ENCODE assay signal across 25 mouse cellular contexts in genomic region chr10:77187427-77187826, GRCm38 (mm10). TPM values are rescaled to one million over a fixed set of nuclear protein-coding genes. Genes with fewer than 3 reads are reported as not detected.
A peak's percentile ranks its signal among the peaks of the same experiment; 100 is the strongest.
DNase-seq lines count a peak whose midpoint lies in the region; ATAC-seq and TF ChIP-seq lines count a peak whose summit lies in the region.
"Had no signal": no experiment of that assay in that cellular context is flagged by ENCODE, and none has a peak within 500 bp of the region (broad histone marks: within the 10 kb centered on the region; RNA-seq: fewer than 3 reads in every experiment).

No protein-coding gene starts in this region.

- ATAC-seq in heart, embryonic 14.5 days (ENCODE audit: insufficient number of reproducible peaks, insufficient read depth, low FRiP score, low read depth) = peak; percentile 73
- no peak for ATAC-seq in liver, embryonic 12.5 days
- no peak for ATAC-seq in liver, postnatal 0 days
- ATAC-seq in megakaryocyte progenitor cell, adult 5-6 weeks (replicated peaks; ENCODE audit: poor library complexity) = 0 out of 2 replicates have a peak, but pooled peaks have one; percentile 14
- no peak for ATAC-seq in forebrain, embryonic 11.5 days (replicated peaks; ENCODE audit: low FRiP score)
- ATAC-seq: activated CD4-positive, CD25-positive, alpha-beta regulatory T cell, adult 4 months; CD4-positive, CD25-positive, alpha-beta regulatory T cell, adult 4 months; forebrain, postnatal 0 days; hindbrain, postnatal 0 days; Patski had no signal

- H3K27ac ChIP-seq in heart, embryonic 10.5 days = peak overlapping the region; percentile 77
- peak overlapping the region; percentile 76 to 88 for H3K27ac ChIP-seq in heart, embryonic 14.5 days (replicated peaks in 1 of 2; ENCODE audit: control insufficient read depth in 1 of 2, insufficient read depth in 1 of 2, low read depth in 2 of 2, low read length in 2 of 2)
- peak overlapping the region; percentile 30; the same call in 1 of the 2 replicates for H3K27ac ChIP-seq in liver, embryonic 12.5 days
- no peak overlapping the region for H3K27ac ChIP-seq in liver, postnatal 0 days (ENCODE audit: low read depth)
- H3K27ac ChIP-seq in forebrain, embryonic 11.5 days (ENCODE audit: low read depth, low read length) = no peak overlapping the region
- H3K27ac ChIP-seq: embryonic facial prominence, embryonic 12.5 days; forebrain, embryonic 12.5 days; hindbrain, embryonic 13.5 days; hindbrain, postnatal 0 days had no signal

- no peak for TF ChIP-seq CTCF in liver, postnatal 0 days (IDR thresholded peaks at IDR 0.05; ENCODE audit: low read depth)

- no peaks in the 10 kb centered on the region for H3K36me3 ChIP-seq in heart, embryonic 10.5 days
- H3K36me3 ChIP-seq in heart, embryonic 14.5 days (ENCODE audit: control insufficient read depth, insufficient read depth, low read length) = no peaks in the 10 kb centered on the region
- no peaks in the 10 kb centered on the region for H3K36me3 ChIP-seq in liver, embryonic 12.5 days
- H3K36me3 ChIP-seq in liver, postnatal 0 days (replicated peaks; ENCODE audit: insufficient read depth, low read length) = no peaks in the 10 kb centered on the region
- H3K36me3 ChIP-seq in forebrain, embryonic 11.5 days (ENCODE audit: control insufficient read depth, insufficient read depth, low read length) = no peaks in the 10 kb centered on the region
- H3K36me3 ChIP-seq: embryonic facial prominence, embryonic 12.5 days; forebrain, embryonic 12.5 days; G1E; hindbrain, embryonic 13.5 days had no signal

- intact Hi-C loops in heart, postnatal 25 days (cut with DNase I) = no loop called here

- peak overlapping the region; percentile 54 for H3K4me2 ChIP-seq in heart, embryonic 14.5 days (ENCODE audit: low read length)
- no peak overlapping the region for H3K4me2 ChIP-seq in liver, embryonic 12.5 days
- no peak overlapping the region for H3K4me2 ChIP-seq in liver, postnatal 0 days (ENCODE audit: low read depth, low read length)
- no peak overlapping the region for H3K4me2 ChIP-seq in forebrain, embryonic 11.5 days (ENCODE audit: low read depth, low read length, severe bottlenecking)
- H3K4me2 ChIP-seq: embryonic facial prominence, embryonic 12.5 days; forebrain, embryonic 12.5 days; hindbrain, embryonic 13.5 days had no signal

- no peak overlapping the region for H3K4me3 ChIP-seq in heart, embryonic 10.5 days
- H3K4me3 ChIP-seq in heart, embryonic 14.5 days (ENCODE audit: control insufficient read depth in 1 of 2, insufficient read depth in 1 of 2, low read depth in 1 of 2, low read length in 2 of 2) = peak overlapping the region; percentile 1 to 18; a peak in 2 of 4 replicates
- no peak overlapping the region for H3K4me3 ChIP-seq in liver, embryonic 12.5 days
- H3K4me3 ChIP-seq in liver, postnatal 0 days (ENCODE audit: low read depth, low read length) = no peak overlapping the region
- H3K4me3 ChIP-seq in forebrain, embryonic 11.5 days (ENCODE audit: low read depth, low read length) = no peak overlapping the region
- H3K4me3 ChIP-seq: embryonic facial prominence, embryonic 12.5 days; forebrain, embryonic 12.5 days; hindbrain, embryonic 13.5 days had no signal

- peaks cover 56% of the 10 kb centered on the region for H3K4me1 ChIP-seq in heart, embryonic 10.5 days
- H3K4me1 ChIP-seq in heart, embryonic 14.5 days (ENCODE audit: control insufficient read depth in 2 of 2, insufficient read depth in 2 of 2, low read length in 2 of 2) = peaks cover 31 to 32% of the 10 kb centered on the region in 2 experiments
- H3K4me1 ChIP-seq in liver, embryonic 12.5 days = peaks cover 25% of the 10 kb centered on the region
- H3K4me1 ChIP-seq in liver, postnatal 0 days (ENCODE audit: insufficient read depth) = no peaks in the 10 kb centered on the region; the same call in 1 of the 2 replicates
- H3K4me1 ChIP-seq in forebrain, embryonic 11.5 days (replicated peaks; ENCODE audit: control insufficient read depth, insufficient read depth, low read length) = peaks cover 14% of the 10 kb centered on the region

- 48% methylated on average over 7 of the region's 7 CpGs for WGBS in heart, embryonic 10.5 days
- 5% methylated on average over 7 of the region's 7 CpGs for WGBS in heart, embryonic 14.5 days
- 30% methylated on average over 7 of the region's 7 CpGs for WGBS in liver, embryonic 12.5 days (ENCODE audit: insufficient replicate concordance)
- 36% methylated on average over 7 of the region's 7 CpGs for WGBS in liver, postnatal 0 days (ENCODE audit: insufficient replicate concordance)
- WGBS in forebrain, embryonic 11.5 days = 89% methylated on average over 7 of the region's 7 CpGs

- DNase-seq in heart, embryonic 10.5 days (ENCODE audit: low spot score) = no peak
- no peak for DNase-seq in heart, adult 8-10 months (ENCODE audit: low spot score)
- DNase-seq in heart, postnatal 25 days (ENCODE audit: low spot score) = no peak
- DNase-seq in liver, postnatal 0 days = no peak
- DNase-seq in forebrain, embryonic 11.5 days (ENCODE audit: low spot score) = no peak
- DNase-seq: adrenal gland, postnatal 14 days; B cell, adult 2 months; cerebellum, adult 18-20 months; cerebellum, adult 9-11 months; embryo, embryonic 11 days; forebrain, postnatal 0 days; gastrocnemius, postnatal 14 days; kidney, adult 11 months; kidney, adult 9 months had no signal

- H3K27me3 ChIP-seq in heart, embryonic 10.5 days (ENCODE audit: insufficient read depth, poor library complexity, severe bottlenecking) = no peaks in the 10 kb centered on the region
- no peaks in the 10 kb centered on the region for H3K27me3 ChIP-seq in heart, embryonic 14.5 days (ENCODE audit: control insufficient read depth, insufficient read depth, low read length)
- peaks cover 40% of the 10 kb centered on the region for H3K27me3 ChIP-seq in liver, embryonic 12.5 days (replicated peaks)
- H3K27me3 ChIP-seq in liver, postnatal 0 days (ENCODE audit: insufficient read depth, low read length) = no peaks in the 10 kb centered on the region
- H3K27me3 ChIP-seq in forebrain, embryonic 11.5 days (ENCODE audit: control insufficient read depth, insufficient read depth, low read length) = no peaks in the 10 kb centered on the region
- H3K27me3 ChIP-seq: embryonic facial prominence, embryonic 12.5 days; forebrain, embryonic 12.5 days; hindbrain, embryonic 13.5 days; Patski had no signal

- no peaks in the 10 kb centered on the region for H3K9me3 ChIP-seq in heart, embryonic 10.5 days
- no peaks in the 10 kb centered on the region for H3K9me3 ChIP-seq in heart, embryonic 14.5 days (ENCODE audit: control insufficient read depth, low read length)
- no peaks in the 10 kb centered on the region for H3K9me3 ChIP-seq in liver, embryonic 12.5 days (replicated peaks)
- H3K9me3 ChIP-seq in liver, postnatal 0 days (ENCODE audit: low read length) = no peaks in the 10 kb centered on the region
- no peaks in the 10 kb centered on the region for H3K9me3 ChIP-seq in forebrain, embryonic 11.5 days (ENCODE audit: control insufficient read depth, low read length)
- H3K9me3 ChIP-seq: embryonic facial prominence, embryonic 12.5 days; forebrain, embryonic 12.5 days; G1E; hindbrain, embryonic 13.5 days had no signal

- no peak for TF ChIP-seq EP300 in liver, postnatal 0 days (IDR thresholded peaks at IDR 0.05; ENCODE audit: low read depth)

- no peak overlapping the region for H3K9ac ChIP-seq in heart, embryonic 14.5 days (ENCODE audit: low read length)
- H3K9ac ChIP-seq in liver, embryonic 12.5 days = no peak overlapping the region
- H3K9ac ChIP-seq in liver, postnatal 0 days (replicated peaks) = no peak overlapping the region
- H3K9ac ChIP-seq in forebrain, embryonic 11.5 days (ENCODE audit: low read length) = no peak overlapping the region
- H3K9ac ChIP-seq: embryonic facial prominence, embryonic 12.5 days; forebrain, embryonic 12.5 days; forebrain, postnatal 0 days; hindbrain, embryonic 13.5 days had no signal

RNA-seq across cellular contexts. Expression of gene Col18a1, which starts 21.1 kb away (rescaled TPM):
- 232 and 318 TPM in 2 replicates for polyA plus RNA-seq in heart, embryonic 10.5 days (2016; fragmentation: Nextera tagmentation; extraction: Ambion mirVana)
- 1 to 10 TPM; 5.5 to 9.3 (median 7.7) TPM for total RNA-seq in heart, adult 8-10 months (2022)
- polyA plus RNA-seq in heart, embryonic 14.5 days (2014; fragmentation: Nextera tagmentation; extraction: Ambion mirVana) = 93.5 and 102 TPM in 2 replicates
- 10 to 100 TPM; 13.0 to 15.3 TPM for total RNA-seq in heart, postnatal 25 days (2021)
- polyA plus RNA-seq in liver, embryonic 12.5 days (2016; fragmentation: Nextera tagmentation; extraction: Ambion mirVana) = 38.3 and 42.4 TPM in 2 replicates
- 137 and 167 TPM in 2 replicates for polyA plus RNA-seq in liver, postnatal 0 days (2015; fragmentation: Nextera tagmentation; extraction: Ambion mirVana)
- total RNA-seq in megakaryocyte progenitor cell, adult 5-6 weeks (2015) = 0.02 TPM in 1 of 2 replicates, not detected in the other
- total RNA-seq in megakaryocyte progenitor cell, adult 5-6 weeks (2017) = not detected in 2 replicates
- 79.0 and 86.7 TPM in 2 replicates for polyA plus RNA-seq in forebrain, embryonic 11.5 days (2014; fragmentation: Nextera tagmentation; extraction: Ambion mirVana)

Comparison
In these comparisons a context has a peak if more than half of its experiments do, and no peak if none do; other contexts are left out.
1. H3K27ac ChIP-seq: peak in heart, embryonic 10.5 days (single experiment), heart, embryonic 14.5 days (2 of 2) and liver, embryonic 12.5 days (single experiment); none in liver, postnatal 0 days (single experiment) and forebrain, embryonic 11.5 days (single experiment).
2. H3K4me3 ChIP-seq: peak in heart, embryonic 14.5 days (2 of 2); none in heart, embryonic 10.5 days (single experiment), liver, embryonic 12.5 days (single experiment), liver, postnatal 0 days (single experiment) and forebrain, embryonic 11.5 days (single experiment).
3. ATAC-seq: peak in heart, embryonic 14.5 days (single experiment) and megakaryocyte progenitor cell, adult 5-6 weeks (single experiment); none in liver, embryonic 12.5 days (single experiment), liver, postnatal 0 days (single experiment) and forebrain, embryonic 11.5 days (single experiment).